Mouse (Mus musculus): ENCODE data around the gene Hist1h4d. TPM values are rescaled to one million over a fixed set of nuclear protein-coding genes. Genes with fewer than 3 reads are reported as not detected.
"Not testable (repeated sequence)": the region's sequence is repeated elsewhere in the genome, so short reads cannot be mapped to it uniquely, and the experiment has no call there.

Hist1h4d gene
- total RNA-seq, 2 experiments from 2014 or later = 31.0 to 36.0 TPM

GRCm38 (mm10) chr13:23572218-23573033 is 9.0 kb upstream of the Hist1h4d start:
- intact Hi-C loops (cut with DNase I) = no loop called here
- TF ChIP-seq CTCF (IDR thresholded peaks at IDR 0.05) = no peak

GRCm38 (mm10) chr13:23573034-23573897 is 8.1 kb upstream of the Hist1h4d start:
- intact Hi-C loops (cut with DNase I); DNase-seq; H3K27ac ChIP-seq: not testable (repeated sequence)
- peak overlapping the region; percentile 70 for H3K4me3 ChIP-seq

More at GRCm38 (mm10) chr13:23572218-23573033, 9.0 kb upstream of the Hist1h4d start:
- DNase-seq = no peak
- Histone ChIP-seq H3K27ac (0 out of 2 replicates have a peak overlapping the region, but pooled peaks have one; percentile 68), H3K4me3 (peak overlapping the region; percentile 70)

GRCm38 (mm10) chr13:23573898-23574524 is 7.4 kb upstream of the Hist1h4d start, which contains the start of the genes Hist1h2bf and Hist1h2ad:
Gene Hist1h2bf, minus strand, starts transcription at chr13:23574196.
Gene Hist1h2ad, plus strand, starts transcription at chr13:23574381.
- intact Hi-C loops (cut with DNase I) = not testable (repeated sequence)
- Histone ChIP-seq H3K4me3 (peak within 1 kb of the TSS; percentile 70), H3K27ac (peak within 1 kb of the TSS; percentile 83)
- peak; percentile 84 for DNase-seq

GRCm38 (mm10) chr13:23574546-23575170 is 6.7 kb upstream of the Hist1h4d start:
- intact Hi-C loops (cut with DNase I); DNase-seq: not testable (repeated sequence)
- peak overlapping the region; percentile 83 for H3K27ac ChIP-seq
- peak overlapping the region; percentile 70 for H3K4me3 ChIP-seq

DNA sequence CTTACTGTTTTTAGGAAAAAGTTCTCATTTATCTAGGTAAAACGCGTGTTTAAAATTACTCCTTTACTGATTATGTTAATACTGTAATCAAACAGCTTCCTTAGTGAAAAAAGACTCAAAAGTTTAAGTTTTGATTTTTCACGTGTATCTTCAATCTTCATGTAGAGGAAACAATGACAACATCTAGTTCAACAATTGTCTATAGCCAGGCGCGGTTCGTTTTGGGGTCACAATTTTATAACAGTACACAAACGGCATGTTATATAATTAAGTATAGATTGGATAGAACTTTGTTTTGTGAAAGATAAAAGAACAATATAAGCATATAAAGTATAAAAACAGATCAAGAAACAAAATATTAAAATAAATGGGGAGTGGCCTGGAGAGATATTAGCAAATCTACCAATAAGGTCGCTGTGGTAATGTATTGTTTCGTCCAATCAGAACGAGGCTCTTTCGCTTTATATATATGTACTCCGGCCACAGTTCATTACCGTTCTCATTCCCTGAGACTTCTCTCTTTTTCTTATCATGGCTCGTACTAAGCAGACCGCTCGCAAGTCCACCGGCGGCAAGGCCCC is 6.0 kb upstream of the Hist1h4d start, which contains the start of gene Hist1h3d:
Hist1h3d (plus strand) TSS at position 493 of the 581 bp plus-strand sequence.
- intact Hi-C loops (cut with DNase I) = no loop called here
- Histone ChIP-seq H3K4me3 (peak within 1 kb of the TSS; percentile 70), H3K27ac (peak within 1 kb of the TSS; percentile 83)
- peak; percentile 17 for DNase-seq
- no peak for TF ChIP-seq CTCF (IDR thresholded peaks at IDR 0.05)

DNA sequence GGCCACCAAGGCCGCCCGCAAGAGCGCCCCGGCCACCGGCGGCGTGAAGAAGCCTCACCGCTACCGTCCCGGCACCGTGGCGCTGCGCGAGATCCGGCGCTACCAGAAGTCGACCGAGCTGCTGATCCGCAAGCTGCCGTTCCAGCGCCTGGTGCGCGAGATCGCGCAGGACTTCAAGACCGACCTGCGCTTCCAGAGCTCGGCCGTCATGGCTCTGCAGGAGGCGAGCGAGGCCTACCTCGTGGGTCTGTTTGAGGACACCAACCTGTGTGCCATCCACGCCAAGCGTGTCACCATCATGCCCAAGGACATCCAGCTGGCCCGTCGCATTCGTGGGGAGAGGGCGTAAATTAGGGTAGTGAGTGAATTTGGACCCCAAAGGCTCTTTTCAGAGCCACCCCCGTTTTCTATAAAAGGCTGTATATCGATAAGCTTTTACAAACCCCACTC is 5.5 kb upstream of the Hist1h4d start:
- peak; percentile 23 for DNase-seq
- intact Hi-C loops (cut with DNase I) = not testable (repeated sequence)
- Histone ChIP-seq H3K4me3 (peak overlapping the region; percentile 70), H3K27ac (peak overlapping the region; percentile 83)

DNA sequence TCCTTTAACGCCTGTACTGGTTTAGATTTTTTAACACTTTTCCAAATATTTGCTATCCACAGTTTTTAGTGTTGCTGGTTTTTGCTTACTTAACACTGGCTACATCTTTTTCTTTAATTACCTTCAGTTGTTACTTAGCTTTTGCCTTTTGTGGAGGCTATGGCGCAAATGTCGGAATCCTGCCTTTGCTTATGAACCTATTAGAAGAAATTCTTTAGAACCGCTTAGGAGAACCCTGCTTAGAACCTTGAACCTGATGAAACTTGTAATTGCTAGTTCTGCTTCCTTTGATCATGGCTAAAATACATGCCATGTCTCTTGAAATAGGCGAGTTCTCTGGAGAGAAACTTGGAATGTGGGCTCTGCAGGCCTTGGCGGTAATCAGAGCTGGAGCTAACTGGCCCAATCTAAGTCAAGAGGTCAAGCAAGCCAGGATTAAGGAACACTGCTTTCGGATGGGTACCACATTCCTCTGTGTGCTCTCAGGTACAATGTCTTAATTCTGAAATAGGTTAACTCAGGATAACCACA is 5.0 kb upstream of the Hist1h4d start:
- H3K4me3 ChIP-seq = peak overlapping the region; percentile 70
- H3K27ac ChIP-seq = peak overlapping the region; percentile 83
- intact Hi-C loops (cut with DNase I) = no loop called here
- TF ChIP-seq CTCF (IDR thresholded peaks at IDR 0.05) = no peak
- no peak for DNase-seq

GRCm38 (mm10) chr13:23576906-23577639 is 4.3 kb upstream of the Hist1h4d start:
- TF ChIP-seq CTCF (IDR thresholded peaks at IDR 0.05) = no peak
- DNase-seq = no peak
- H3K4me3 ChIP-seq = peak overlapping the region; percentile 70
- intact Hi-C loops (cut with DNase I) = no loop called here
- no peak overlapping the region; the same call in 1 of the 2 replicates for H3K27ac ChIP-seq

GRCm38 (mm10) chr13:23577835-23578234 is 3.6 kb upstream of the Hist1h4d start:
- Histone ChIP-seq H3K4me3 (no peak overlapping the region), H3K27ac (no peak overlapping the region)
- intact Hi-C loops (cut with DNase I) = no loop called here
- DNase-seq = no peak
- no peak for TF ChIP-seq CTCF (IDR thresholded peaks at IDR 0.05)

DNA sequence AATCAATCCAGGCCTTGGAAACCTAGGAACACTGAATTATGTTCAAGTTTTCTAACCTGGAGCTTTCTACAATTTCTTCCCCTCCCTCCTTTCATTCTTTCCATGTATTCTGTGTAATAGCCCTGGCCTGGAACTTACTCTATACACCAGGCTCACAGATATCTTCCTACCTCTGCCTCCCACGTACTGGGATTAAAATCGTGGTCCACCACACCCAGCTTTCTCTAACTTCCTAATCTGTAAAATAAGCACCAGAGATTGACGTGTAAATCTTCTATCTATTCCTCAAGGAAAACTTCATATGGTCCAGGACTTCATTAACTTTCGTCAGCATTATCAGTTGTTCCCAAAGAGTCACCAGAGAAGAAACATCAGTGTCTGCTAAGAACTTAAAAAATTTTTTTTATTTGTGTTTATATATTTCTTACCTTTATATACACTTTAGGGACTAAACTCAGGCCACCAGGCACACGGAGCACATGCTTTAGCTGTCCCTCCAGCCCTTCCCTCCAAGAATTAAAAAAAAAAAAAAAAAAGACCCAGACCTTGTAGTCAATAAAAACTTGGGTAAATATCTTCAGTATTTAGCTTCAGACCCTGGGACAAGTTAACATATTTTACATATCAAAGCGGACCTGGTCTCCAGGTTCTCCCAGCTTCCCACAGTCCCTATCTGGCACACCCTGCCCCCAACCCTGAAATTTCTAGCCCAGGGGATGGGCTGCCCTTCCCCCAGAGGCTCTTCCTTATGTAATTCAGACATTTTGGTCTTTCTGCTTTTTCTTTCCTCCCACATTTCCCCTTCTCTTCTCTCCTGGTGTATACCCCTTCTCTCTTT is 1.0 kb downstream of the Hist1h4d start:
- DNase-seq = no peak
- peak overlapping the region; percentile 81 for H3K27ac ChIP-seq
- no peak for TF ChIP-seq CTCF (IDR thresholded peaks at IDR 0.05)
- peak overlapping the region; percentile 83 for H3K4me3 ChIP-seq
- intact Hi-C loops (cut with DNase I) = loop anchor here (5.0 kb wide), 5 partner anchors 40 to 180 kb away; partner anchors contain the start of genes Hist1h1a, Hist1h1e, Hist1h1t and Hist1h2af

Measured in gastrocnemius, adult 2 months (tissue).